Comparison of ENCODE assay signal across 18 mouse cellular contexts in the genomic region with DNA sequence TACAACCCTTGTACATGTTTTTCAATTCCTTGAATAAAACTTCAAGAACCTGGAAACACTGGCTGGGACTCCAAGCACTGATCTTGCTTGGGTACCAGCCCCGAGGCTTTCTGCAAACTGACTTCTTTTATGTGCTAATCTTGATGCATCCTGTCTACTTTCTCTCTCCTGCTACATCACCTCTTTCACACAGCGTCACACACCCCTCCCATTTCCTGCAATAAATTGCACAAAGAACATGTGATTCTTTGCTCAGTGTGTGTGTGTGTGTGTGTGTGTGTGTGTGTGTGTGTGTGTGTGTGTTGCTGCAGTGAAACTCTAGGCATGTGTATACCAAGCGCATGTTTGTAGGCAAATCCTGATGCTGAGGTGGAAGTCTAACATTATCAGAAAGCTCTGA.
DNase-seq lines count a peak whose midpoint lies in the region.
"Had no signal": no experiment of that assay in that cellular context is flagged by ENCODE, and none has a peak within 500 bp of the region (broad histone marks: within the 10 kb centered on the region; RNA-seq: fewer than 3 reads in every experiment).

No protein-coding gene starts in this region.

- peak; percentile 22 to 38 for DNase-seq in spleen, postnatal 36 days (ENCODE audit: low spot score in 2 of 2)
- no peak for DNase-seq in spleen, postnatal 14 days (ENCODE audit: low spot score in 2 of 2)
- peak; percentile 12 for DNase-seq in ZHBTc4 (ENCODE audit: low read depth, low spot score)
- peak; percentile 37 for DNase-seq in splenic B cell, adult 2 months (ENCODE audit: low read depth, low spot score)
- peak; percentile 57 for DNase-seq in thymus, postnatal 4 days
- DNase-seq in left cerebral cortex, postnatal 14 days (ENCODE audit: low spot score in 2 of 2), result no peak
- DNase-seq in ovary, postnatal 10 days (ENCODE audit: low spot score), result no peak
- no peak for DNase-seq in urinary bladder, postnatal 10 days (ENCODE audit: low spot score)
- DNase-seq: cerebellum, postnatal 10 days; gastrocnemius, postnatal 14 days; kidney, postnatal 10 days; layer of hippocampus, adult 9-11 months; liver, postnatal 0 days; lung, postnatal 36 days had no signal

- intact Hi-C loops in left cerebral cortex, postnatal 14 days (cut with DNase I), result no loop called here

- H3K27me3 ChIP-seq in splenic B cell, adult 2 months (ENCODE audit: control insufficient read depth, insufficient read depth, low read length, poor library complexity, severe bottlenecking), result no peaks in the 10 kb centered on the region
- H3K27me3 ChIP-seq: forebrain, embryonic 12.5 days; hindbrain, embryonic 12.5 days; limb, embryonic 15.5 days had no signal

- H3K36me3 ChIP-seq in splenic B cell, adult 2 months (ENCODE audit: control insufficient read depth, insufficient read depth, low read length, poor library complexity, severe bottlenecking), result no peaks in the 10 kb centered on the region
- H3K36me3 ChIP-seq: forebrain, embryonic 12.5 days; hindbrain, embryonic 12.5 days; limb, embryonic 15.5 days; midbrain, embryonic 10.5 days had no signal

Comparison
In these comparisons a context has a peak if more than half of its experiments do, and no peak if none do; other contexts are left out.
1. DNase-seq: peak in spleen, postnatal 36 days (2 of 2), ZHBTc4 (single experiment), splenic B cell, adult 2 months (single experiment) and thymus, postnatal 4 days (single experiment); none in spleen, postnatal 14 days (0 of 2), left cerebral cortex, postnatal 14 days (0 of 2), ovary, postnatal 10 days (single experiment) and urinary bladder, postnatal 10 days (single experiment).